Mouse (Mus musculus): ENCODE data around the gene Abca6. TPM values are rescaled to one million over a fixed set of nuclear protein-coding genes. Genes with fewer than 3 reads are reported as not detected.

Gene Abca6
- not detected for polyA plus RNA-seq (2017; shearing (Covaris generic))

GRCm38 (mm10) chr11:110251534-110251933 is at the start of gene Abca6:
TSS of gene Abca6 (minus strand) at chr11:110251776.

DNA sequence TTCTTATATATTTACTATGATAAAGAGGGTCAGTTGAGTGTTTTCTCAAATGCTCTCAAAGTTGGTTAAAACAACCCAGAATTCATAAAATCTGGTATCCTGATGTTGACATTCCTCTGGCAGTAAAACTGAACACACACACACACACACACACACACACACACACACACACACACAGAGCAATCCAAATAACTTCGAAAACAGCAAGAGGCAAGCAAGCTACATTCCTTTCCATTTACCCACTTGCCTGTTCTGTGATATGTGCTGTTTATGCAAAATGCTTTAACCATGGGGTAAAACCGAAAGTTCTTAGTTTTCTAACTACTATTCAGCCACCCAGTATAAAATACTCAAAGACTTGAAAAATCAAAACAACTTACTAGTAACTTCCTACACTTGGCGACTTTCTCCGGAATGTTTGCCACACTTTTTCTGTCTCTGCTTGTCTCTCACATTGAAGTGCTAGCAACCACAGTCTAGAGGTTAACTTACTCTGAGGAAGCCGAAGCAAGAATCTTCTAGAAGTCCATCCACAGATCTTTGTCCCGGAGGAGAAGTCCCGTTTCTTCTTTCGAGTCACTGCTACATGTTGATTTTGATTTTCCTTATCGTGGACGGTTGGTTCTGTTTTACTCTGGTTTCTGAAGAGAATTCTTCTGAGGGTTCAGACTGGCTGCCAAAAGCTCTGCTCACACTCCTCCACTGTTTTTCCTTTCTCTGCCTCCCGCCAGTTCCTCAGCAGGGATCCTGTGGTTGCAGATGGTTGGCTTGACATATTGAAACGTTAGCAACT is 83.9 kb downstream of the Abca6 start, which contains the start of gene Abca9:
TSS of gene Abca9 (minus strand) at position 738 of the 793 bp plus-strand sequence.

Other genes with a start within 250 kb of the Abca6 start
- gene Abca8a, start 155.8 kb downstream of the Abca6 start, polyA plus RNA-seq (2017; shearing (Covaris generic)), result not detected
- not detected for gene Abca9, start 83.6 kb downstream of the Abca6 start, polyA plus RNA-seq (2017; shearing (Covaris generic))
- gene Abca5, start 85.9 kb upstream of the Abca6 start, polyA plus RNA-seq (2017; shearing (Covaris generic)), result 4.1 TPM
- gene Map2k6, start 147.3 kb upstream of the Abca6 start, polyA plus RNA-seq (2017; shearing (Covaris generic)), result 11.3 TPM

All from effector memory CD4-positive, alpha-beta T cell, adult 7 months (primary cell).